In genomic region chr16:32543422-32543821, GRCm38 (mm10) we compare ENCODE assay signal across 21 mouse cellular contexts. TPM values are rescaled to one million over a fixed set of nuclear protein-coding genes. Genes with fewer than 3 reads are reported as not detected.
"Had no signal": no experiment of that assay in that cellular context is flagged by ENCODE, and none has a peak within 500 bp of the region (broad histone marks: within the 10 kb centered on the region; RNA-seq: fewer than 3 reads in every experiment).

No protein-coding gene starts in this region.

- H3K9me3 ChIP-seq: neural tube, embryonic 15.5 days; stomach, embryonic 15.5 days had no signal

- DNase-seq: retina, postnatal 1 day; right cerebral cortex, adult 18-20 months; right cerebral cortex, postnatal 14 days; right cerebral cortex, postnatal 25 days; right cerebral cortex, postnatal 4 days; spleen, adult 18-20 months; thymus, adult 18-20 months; thymus, adult 2 months; thymus, postnatal 14 days; thymus, postnatal 25 days; thymus, postnatal 36 days; thymus, postnatal 4 days had no signal

- H3K36me3 ChIP-seq: neural tube, embryonic 15.5 days; stomach, embryonic 15.5 days had no signal

- H3K4me2 ChIP-seq: neural tube, embryonic 15.5 days; stomach, embryonic 15.5 days had no signal

- H3K9ac ChIP-seq: neural tube, embryonic 15.5 days; stomach, embryonic 15.5 days had no signal

- H3K4me3 ChIP-seq: neural tube, embryonic 15.5 days; stomach, embryonic 15.5 days had no signal

- H3K27me3 ChIP-seq: neural tube, embryonic 15.5 days; stomach, embryonic 15.5 days had no signal

- H3K4me1 ChIP-seq: neural tube, embryonic 15.5 days; stomach, embryonic 15.5 days had no signal

- H3K27ac ChIP-seq: neural tube, embryonic 15.5 days; stomach, embryonic 15.5 days; stomach, postnatal 0 days had no signal

RNA-seq across cellular contexts. Expression of gene Zdhhc19, which starts 47.4 kb away (rescaled TPM):
- total RNA-seq: neutrophil, adult 5-6 weeks had no signal
- polyA plus RNA-seq: neural tube, embryonic 14.5 days; neural tube, embryonic 15.5 days; spleen, adult 2 months; stomach, embryonic 14.5 days; stomach, postnatal 0 days; thymus, adult 2 months; thymus, postnatal 0 days; urinary bladder, adult 2 months had no signal

RNA-seq across cellular contexts. Expression of gene Slc51a, which starts 55.7 kb away (rescaled TPM):
- total RNA-seq: neutrophil, adult 5-6 weeks had no signal
- polyA plus RNA-seq: spleen, adult 2 months; urinary bladder, adult 2 months had no signal
